Comparison of ENCODE assay signal across 9 mouse cellular contexts in genomic region chr17:28696641-28697040, GRCm38 (mm10). TPM values are rescaled to one million over a fixed set of nuclear protein-coding genes. Genes with fewer than 3 reads are reported as not detected.
DNase-seq lines count a peak whose midpoint lies in the region; ATAC-seq and TF ChIP-seq lines count a peak whose summit lies in the region.
"Had no signal": no experiment of that assay in that cellular context is flagged by ENCODE, and none has a peak within 500 bp of the region (broad histone marks: within the 10 kb centered on the region; RNA-seq: fewer than 3 reads in every experiment).

No protein-coding gene starts in this region.

- no peaks in the 10 kb centered on the region for H3K9me3 ChIP-seq in lung, embryonic 15.5 days
- H3K9me3 ChIP-seq in liver, postnatal 0 days (ENCODE audit: low read length), result no peaks in the 10 kb centered on the region

- TF ChIP-seq EP300 in liver, postnatal 0 days (IDR thresholded peaks at IDR 0.05; ENCODE audit: low read depth), result no peak

- no peak for TF ChIP-seq POLR2A in lung, adult 2 months (IDR thresholded peaks at IDR 0.05; ENCODE audit: borderline replicate concordance, extremely low read depth, low read depth, low read length)
- no peak for TF ChIP-seq POLR2A in kidney, adult 2 months (IDR thresholded peaks at IDR 0.05; ENCODE audit: low read depth, low read length)

- H3K4me1 ChIP-seq in lung, embryonic 15.5 days, result peaks cover 63% of the 10 kb centered on the region
- peaks cover 45% of the 10 kb centered on the region for H3K4me1 ChIP-seq in lung, adult 2 months (ENCODE audit: control insufficient read depth, insufficient read depth, low read length)
- H3K4me1 ChIP-seq in brown adipose tissue, adult 24 weeks (ENCODE audit: control insufficient read depth, insufficient read depth, insufficient read length, low read length), result peaks cover 39% of the 10 kb centered on the region
- peaks cover 52% of the 10 kb centered on the region for H3K4me1 ChIP-seq in kidney, adult 2 months (ENCODE audit: control insufficient read depth, insufficient read depth, low read length)
- H3K4me1 ChIP-seq in liver, postnatal 0 days (ENCODE audit: insufficient read depth), result peaks cover 55% of the 10 kb centered on the region

- H3K4me3 ChIP-seq in lung, embryonic 15.5 days, result no peak overlapping the region
- H3K4me3 ChIP-seq in lung, adult 2 months (replicated peaks; ENCODE audit: extremely low read depth, low read depth, low read length), result no peak overlapping the region
- H3K4me3 ChIP-seq in brown adipose tissue, adult 24 weeks (ENCODE audit: insufficient read depth, low read depth, low read length), result no peak overlapping the region
- no peak overlapping the region for H3K4me3 ChIP-seq in kidney, adult 2 months (ENCODE audit: insufficient read depth, low read depth, low read length)
- H3K4me3 ChIP-seq in liver, postnatal 0 days (ENCODE audit: low read depth, low read length), result no peak overlapping the region

- 19% methylated on average over 2 of the region's 2 CpGs for WGBS in lung, embryonic 15.5 days
- WGBS in lung, adult 2 months, result 19% methylated on average over 2 of the region's 2 CpGs
- 14% methylated on average over 2 of the region's 2 CpGs for WGBS in kidney, adult 2 months
- WGBS in liver, postnatal 0 days (ENCODE audit: insufficient replicate concordance), result 21% methylated on average over 2 of the region's 2 CpGs

- peak overlapping the region; percentile 52 for H3K27ac ChIP-seq in lung, embryonic 15.5 days
- peak overlapping the region; percentile 33; the same call in 1 of the 2 replicates for H3K27ac ChIP-seq in brown adipose tissue, adult 24 weeks (replicated peaks; ENCODE audit: low read depth, low read length)
- peak overlapping the region; percentile 97 for H3K27ac ChIP-seq in kidney, adult 2 months (ENCODE audit: insufficient read depth, low read depth, low read length)
- peak overlapping the region; percentile 92 for H3K27ac ChIP-seq in liver, postnatal 0 days (ENCODE audit: low read depth)

- no peak for TF ChIP-seq CTCF in lung, adult 2 months (IDR thresholded peaks at IDR 0.05; ENCODE audit: insufficient read depth, low read length)
- no peak for TF ChIP-seq CTCF in kidney, adult 2 months (conservative IDR thresholded peaks at IDR 0.05; ENCODE audit: insufficient read depth, insufficient read length, low read depth, low read length)
- TF ChIP-seq CTCF in liver, postnatal 0 days (IDR thresholded peaks at IDR 0.05; ENCODE audit: low read depth), result no peak

- peak overlapping the region; percentile 35 for H3K4me2 ChIP-seq in lung, embryonic 15.5 days
- H3K4me2 ChIP-seq in liver, postnatal 0 days (ENCODE audit: low read depth, low read length), result peak overlapping the region; percentile 57

- H3K36me3 ChIP-seq in lung, embryonic 15.5 days, result 0 out of 2 replicates have a peak, but pooled peaks cover 9% of the 10 kb centered on the region
- H3K36me3 ChIP-seq in kidney, adult 2 months (ENCODE audit: control insufficient read depth, insufficient read depth, low read length), result no peaks in the 10 kb centered on the region
- peaks cover 3% of the 10 kb centered on the region for H3K36me3 ChIP-seq in liver, postnatal 0 days (replicated peaks; ENCODE audit: insufficient read depth, low read length)

- no peak overlapping the region for H3K9ac ChIP-seq in lung, embryonic 15.5 days
- H3K9ac ChIP-seq in liver, postnatal 0 days (replicated peaks), result peak overlapping the region; percentile 12; the same call in 1 of the 2 replicates

- no peak for ATAC-seq in lung, embryonic 15.5 days (ENCODE audit: borderline replicate concordance, extremely low read depth, low FRiP score, low TSS enrichment)
- ATAC-seq in liver, postnatal 0 days, result no peak
- no peak for ATAC-seq in monocyte, adult 5-6 weeks (replicated peaks; ENCODE audit: insufficient number of reproducible peaks, low FRiP score, low TSS enrichment, poor library complexity, severe bottlenecking)

- H3K27me3 ChIP-seq in lung, embryonic 15.5 days, result no peaks in the 10 kb centered on the region
- H3K27me3 ChIP-seq in kidney, adult 2 months (replicated peaks; ENCODE audit: control insufficient read depth, insufficient read depth, low read length), result no peaks in the 10 kb centered on the region
- no peaks in the 10 kb centered on the region for H3K27me3 ChIP-seq in liver, postnatal 0 days (ENCODE audit: insufficient read depth, low read length)

- no peak for DNase-seq in lung, adult 2 months
- DNase-seq in kidney, adult 2 months, result peak; percentile 87
- no peak for DNase-seq in liver, postnatal 0 days
- no peak for DNase-seq in cerebellum, adult 9-10 months
- DNase-seq: thymus, postnatal 25 days had no signal

RNA-seq across cellular contexts. Expression of gene Mapk14, which starts 5.5 kb away (rescaled TPM):
- polyA plus RNA-seq in lung, embryonic 15.5 days (2015; fragmentation: Nextera tagmentation; extraction: Ambion mirVana), result 53.3 and 55.6 TPM in 2 replicates
- polyA plus RNA-seq in lung, adult 2 months (2012; rRNA removed), result 74.3 and 97.5 TPM in 2 replicates
- polyA plus RNA-seq in brown adipose tissue, adult 24 weeks (2012; ENCODE audit: insufficient read depth, insufficient read length, missing spikeins), result 39.5 and 49.0 TPM in 2 replicates
- 92.2 and 97.3 TPM in 2 replicates for polyA plus RNA-seq in kidney, adult 2 months (2012; rRNA removed)
- 23.6 and 24.5 TPM in 2 replicates for polyA plus RNA-seq in liver, postnatal 0 days (2015; fragmentation: Nextera tagmentation; extraction: Ambion mirVana)
- total RNA-seq in monocyte, adult 5-6 weeks (2017), result 157 to 202 TPM (median 181 TPM) in 3 replicates

RNA-seq across cellular contexts. Expression of gene Slc26a8, which starts 6.6 kb away (rescaled TPM):
- polyA plus RNA-seq in lung, embryonic 15.5 days (2015; fragmentation: Nextera tagmentation; extraction: Ambion mirVana), result 0.47 and 0.58 TPM in 2 replicates
- 0.40 and 1.2 TPM in 2 replicates for polyA plus RNA-seq in lung, adult 2 months (2012; rRNA removed)
- polyA plus RNA-seq in brown adipose tissue, adult 24 weeks (2012; ENCODE audit: insufficient read depth, insufficient read length, missing spikeins), result 0.71 and 1.5 TPM in 2 replicates
- 0.86 and 0.91 TPM in 2 replicates for polyA plus RNA-seq in kidney, adult 2 months (2012; rRNA removed)
- 0.32 and 0.51 TPM in 2 replicates for polyA plus RNA-seq in liver, postnatal 0 days (2015; fragmentation: Nextera tagmentation; extraction: Ambion mirVana)
- 0.97 to 1.5 TPM in 2 of 3 replicates, not detected in the other for total RNA-seq in monocyte, adult 5-6 weeks (2017)
- polyA plus RNA-seq: activated CD4-positive, CD25-positive, alpha-beta regulatory T cell, adult 4 months had no signal

RNA-seq across cellular contexts. Expression of gene AC170998.1, which starts 29.2 kb away (rescaled TPM):
- 2.5 and 3.0 TPM in 2 replicates for polyA plus RNA-seq in lung, embryonic 15.5 days (2015; fragmentation: Nextera tagmentation; extraction: Ambion mirVana)
- 0.77 and 1.5 TPM in 2 replicates for polyA plus RNA-seq in lung, adult 2 months (2012; rRNA removed)
- 2.0 and 2.1 TPM in 2 replicates for polyA plus RNA-seq in brown adipose tissue, adult 24 weeks (2012; ENCODE audit: insufficient read depth, insufficient read length, missing spikeins)
- 0.63 and 0.94 TPM in 2 replicates for polyA plus RNA-seq in kidney, adult 2 months (2012; rRNA removed)
- 0.80 and 1.1 TPM in 2 replicates for polyA plus RNA-seq in liver, postnatal 0 days (2015; fragmentation: Nextera tagmentation; extraction: Ambion mirVana)
- 10.1 to 17.4 TPM in 2 of 3 replicates, not detected in the other for total RNA-seq in monocyte, adult 5-6 weeks (2017)

Comparison
In these comparisons a context has a peak if more than half of its experiments do, and no peak if none do; other contexts are left out.
1. H3K27ac ChIP-seq: peak in every context shown above with its lines; median percentile 97 in kidney, adult 2 months; 92 in liver, postnatal 0 days; 52 in lung, embryonic 15.5 days; 33 in brown adipose tissue, adult 24 weeks.